14 mouse cellular contexts compared by ENCODE assay signal in genomic region chr7:111726928-111727327, GRCm38 (mm10). TPM values are rescaled to one million over a fixed set of nuclear protein-coding genes. Genes with fewer than 3 reads are reported as not detected.
DNase-seq lines count a peak whose midpoint lies in the region; ATAC-seq and TF ChIP-seq lines count a peak whose summit lies in the region.
"Had no signal": no experiment of that assay in that cellular context is flagged by ENCODE, and none has a peak within 500 bp of the region (broad histone marks: within the 10 kb centered on the region; RNA-seq: fewer than 3 reads in every experiment).

No protein-coding gene starts in this region.

- ATAC-seq in kidney, embryonic 14.5 days (ENCODE audit: low FRiP score, low TSS enrichment) = no peak
- ATAC-seq: hindbrain, embryonic 16.5 days; midbrain, embryonic 16.5 days had no signal

- intact Hi-C loops in heart, adult 2 months (cut with DNase I) = loop anchor here (1.0 to 5.0 kb wide), 4 partner anchors 11 to 140 kb away; no protein-coding TSS in a partner anchor

- peaks cover 22% of the 10 kb centered on the region for H3K4me1 ChIP-seq in heart, adult 2 months (ENCODE audit: control insufficient read depth, insufficient read depth, low read length)
- H3K4me1 ChIP-seq in kidney, embryonic 14.5 days (ENCODE audit: control insufficient read depth, insufficient read depth, low read length) = no peaks in the 10 kb centered on the region
- no peaks in the 10 kb centered on the region for H3K4me1 ChIP-seq in thymus, adult 2 months (replicated peaks; ENCODE audit: control insufficient read depth, insufficient read depth, low read length)
- H3K4me1 ChIP-seq: forebrain, embryonic 12.5 days had no signal

- TF ChIP-seq POLR2A in heart, adult 2 months (IDR thresholded peaks at IDR 0.05; ENCODE audit: insufficient read depth, low read depth, low read length) = 0 out of 2 replicates have a peak, but pooled peaks have one; percentile 26
- TF ChIP-seq POLR2A in thymus, adult 2 months (IDR thresholded peaks at IDR 0.05; ENCODE audit: control insufficient read depth, extremely low read depth, insufficient read depth, low read length, poor library complexity) = no peak

- peak in 1 of 2 experiments; percentile 46 for DNase-seq in heart, adult 2 months
- DNase-seq in heart, postnatal 4 days = no peak
- DNase-seq in ovary, adult 18-20 months (ENCODE audit: low spot score) = peak; percentile 9
- DNase-seq in ovary, postnatal 10 days (ENCODE audit: low spot score) = no peak
- DNase-seq in lung, postnatal 36 days = peak; percentile 66
- no peak for DNase-seq in layer of hippocampus, adult 8-10 months (ENCODE audit: low spot score in 2 of 2)
- DNase-seq in thymus, adult 2 months = no peak
- DNase-seq: cerebellum, adult 11-12 months; gastrocnemius, postnatal 14 days had no signal

- TF ChIP-seq EP300 in heart, adult 2 months (IDR thresholded peaks at IDR 0.05; ENCODE audit: insufficient read depth, low read depth, low read length) = peak; percentile 93

- no peaks in the 10 kb centered on the region for H3K9me3 ChIP-seq in kidney, embryonic 14.5 days (ENCODE audit: control insufficient read depth, low read length)
- H3K9me3 ChIP-seq: forebrain, embryonic 12.5 days had no signal

- WGBS in heart, adult 2 months = 19% methylated on average over 2 of the region's 2 CpGs
- WGBS in kidney, embryonic 14.5 days = 45% methylated on average over 2 of the region's 2 CpGs
- WGBS in thymus, adult 2 months = 68% methylated on average over 2 of the region's 2 CpGs

- no peak for TF ChIP-seq CTCF in heart, adult 2 months (IDR thresholded peaks at IDR 0.05)
- no peak for TF ChIP-seq CTCF in thymus, adult 2 months (IDR thresholded peaks at IDR 0.05; ENCODE audit: borderline replicate concordance, control insufficient read depth, extremely low read depth, insufficient read depth, low read length, poor library complexity)

- H3K27me3 ChIP-seq in heart, adult 2 months (ENCODE audit: control insufficient read depth, insufficient read depth, low read length) = no peaks in the 10 kb centered on the region
- no peaks in the 10 kb centered on the region for H3K27me3 ChIP-seq in kidney, embryonic 14.5 days (ENCODE audit: control insufficient read depth, insufficient read depth, low read length)
- no peaks in the 10 kb centered on the region for H3K27me3 ChIP-seq in thymus, adult 2 months (ENCODE audit: control insufficient read depth, insufficient read depth, low read length)
- H3K27me3 ChIP-seq: forebrain, embryonic 12.5 days had no signal

- peaks cover 10% of the 10 kb centered on the region for H3K36me3 ChIP-seq in heart, adult 2 months (ENCODE audit: control insufficient read depth, insufficient read depth, low read length)
- H3K36me3 ChIP-seq in kidney, embryonic 14.5 days (ENCODE audit: control insufficient read depth, insufficient read depth, low read length) = no peaks in the 10 kb centered on the region
- H3K36me3 ChIP-seq in thymus, adult 2 months (ENCODE audit: control insufficient read depth, insufficient read depth, low read length) = no peaks in the 10 kb centered on the region
- H3K36me3 ChIP-seq: forebrain, embryonic 12.5 days had no signal

- H3K27ac ChIP-seq in heart, adult 2 months = peak overlapping the region; percentile 65
- H3K27ac ChIP-seq in kidney, embryonic 14.5 days (ENCODE audit: low read depth, low read length) = peak overlapping the region; percentile 24; the same call in 1 of the 2 replicates
- H3K27ac ChIP-seq in thymus, adult 2 months (ENCODE audit: control insufficient read depth, insufficient read depth, low read length) = no peak overlapping the region
- H3K27ac ChIP-seq: forebrain, embryonic 12.5 days; macrophage had no signal

- H3K79me2 ChIP-seq in heart, adult 2 months (replicated peaks; ENCODE audit: control insufficient read depth, insufficient read depth, low read length) = no peaks in the 10 kb centered on the region

- H3K9ac ChIP-seq in heart, adult 2 months (ENCODE audit: low read depth, low read length) = no peak overlapping the region
- no peak overlapping the region for H3K9ac ChIP-seq in kidney, embryonic 14.5 days (ENCODE audit: low read depth, low read length)
- H3K9ac ChIP-seq: forebrain, embryonic 12.5 days had no signal

- no peak overlapping the region for H3K4me2 ChIP-seq in kidney, embryonic 14.5 days (replicated peaks; ENCODE audit: low read depth, low read length)
- H3K4me2 ChIP-seq: forebrain, embryonic 12.5 days had no signal

- H3K4me3 ChIP-seq in heart, adult 2 months = no peak overlapping the region
- H3K4me3 ChIP-seq in kidney, embryonic 14.5 days (ENCODE audit: low read length) = no peak overlapping the region
- no peak overlapping the region for H3K4me3 ChIP-seq in thymus, adult 2 months (ENCODE audit: control insufficient read depth, insufficient read depth, low read length)
- H3K4me3 ChIP-seq: forebrain, embryonic 12.5 days had no signal

RNA-seq across cellular contexts. Expression of gene Galnt18, which starts 52.8 kb away (rescaled TPM):
- 10 to 100 TPM; 11.4 to 13.6 TPM for total RNA-seq in heart, adult 2 months (2021)
- 12.1 and 16.6 TPM in 2 replicates for polyA plus RNA-seq in heart, adult 2 months (2012; rRNA removed)
- 10 to 100 TPM; 19.3 to 21.5 TPM for total RNA-seq in heart, postnatal 4 days (2021)
- polyA plus RNA-seq in kidney, embryonic 14.5 days (2014; fragmentation: Nextera tagmentation; extraction: Ambion mirVana) = 11.3 and 17.8 TPM in 2 replicates
- total RNA-seq in layer of hippocampus, adult 8-10 months (2022) = 10 to 100 TPM; 47.4 to 55.6 (median 53.4) TPM
- polyA plus RNA-seq in thymus, adult 2 months (2012; rRNA removed) = 10.8 and 13.6 TPM in 2 replicates
- polyA plus RNA-seq: macrophage had no signal

Comparison
In these comparisons a context has a peak if more than half of its experiments do, and no peak if none do; other contexts are left out.
1. DNase-seq: peak in ovary, adult 18-20 months (single experiment) and lung, postnatal 36 days (single experiment); none in heart, postnatal 4 days (single experiment), ovary, postnatal 10 days (single experiment), layer of hippocampus, adult 8-10 months (0 of 2) and thymus, adult 2 months (single experiment).